Mouse (Mus musculus) intestine, embryonic 16.5 days (tissue): Measurements from ENCODE around the gene Me1. TPM values are rescaled to one million over a fixed set of nuclear protein-coding genes. Genes with fewer than 3 reads are reported as not detected.

Source experiments
- ATAC-seq: fragments of 200-750 bp; cut with Nextera tagmentation; 2 replicates; pipeline ENCODE4 v1.8.0; 2017; ENCODE audit warnings: moderate TSS enrichment, moderate library complexity
- H3K27ac ChIP-seq: fragments of 300-500 bp; sonication (generic); 2 replicates; pipeline ENCODE4 v1.5.1; 2014; ENCODE audit warnings: mild to moderate bottlenecking, low read length
- H3K27me3 ChIP-seq: fragments of 300-500 bp; sonication (generic); replicated peaks from 2 replicates; pipeline ENCODE4 v1.6.1; 2014; ENCODE audit warnings: low read length, control low read depth, mixed read lengths; ENCODE audit not compliant: control insufficient read depth, insufficient read depth
- H3K36me3 ChIP-seq: fragments of 300-500 bp; sonication (generic); 2 replicates; pipeline ENCODE4 v1.6.1; 2014; ENCODE audit warnings: low read length, control low read depth; ENCODE audit not compliant: control insufficient read depth, insufficient read depth
- H3K4me1 ChIP-seq: fragments of 300-500 bp; sonication (generic); 2 replicates; pipeline ENCODE4 v1.6.1; 2014; ENCODE audit warnings: low read length, control low read depth, mixed read lengths; ENCODE audit not compliant: control insufficient read depth, insufficient read depth
- H3K4me2 ChIP-seq: fragments of 300-500 bp; sonication (generic); 2 replicates; pipeline ENCODE4 v1.6.1; 2014; ENCODE audit warnings: low read depth, low read length, control low read depth
- H3K4me3 ChIP-seq: fragments of 300-500 bp; sonication (generic); 2 replicates; pipeline ENCODE4 v1.5.1; 2014; ENCODE audit warnings: mild to moderate bottlenecking, low read length
- H3K9ac ChIP-seq: fragments of 300-500 bp; sonication (generic); 2 replicates; pipeline ENCODE4 v1.6.1; 2014; ENCODE audit warnings: low read depth, low read length
- H3K9me3 ChIP-seq: fragments of 300-500 bp; sonication (generic); 2 replicates; pipeline ENCODE4 v1.6.1; 2016; ENCODE audit warnings: low read length, control low read depth; ENCODE audit not compliant: control insufficient read depth
- WGBS: fragments of 180-500 bp; shearing (Covaris S2); extraction: QIAGEN DNeasy Blood & Tissue Kit; methylation state at CpG from one replicate; pipeline ENCODE4 v1.1.7; 2014; 5-methylcytosine and 5-hydroxymethylcytosine counted together
- polyA plus RNA-seq: library from polyadenylated mRNA; unstranded; fragments of >200 nt; fragmentation: Nextera tagmentation; extraction: Ambion mirVana; gene quantifications from 2 replicates; pipeline ENCODE4 v1.2.1, GENCODE M21; 2015

The Me1 gene
- polyA plus RNA-seq, 1 experiment from 2014 or later = 23.5 TPM

- Histone ChIP-seq H3K9me3 (no peaks in the 10 kb centered on the region), H3K27ac (no peak overlapping the region), H3K36me3 (peaks cover 7% of the 10 kb centered on the region; the same call in 1 of the 2 replicates), H3K9ac (no peak overlapping the region), H3K4me2 (no peak overlapping the region), H3K4me1 (peaks cover 24% of the 10 kb centered on the region), H3K27me3 (no peaks in the 10 kb centered on the region), H3K4me3 (no peak overlapping the region)
- WGBS = 53% methylated on average over 3 of the region's 3 CpGs
- ATAC-seq = peak; percentile 18; the same call in 1 of the 2 replicates
Measured at GRCm38 (mm10) chr9:86569314-86569910, 126.3 kb downstream of the Me1 start.

GRCm38 (mm10) chr9:86560543-86560942, 135.2 kb downstream of the Me1 start:
- Histone ChIP-seq H3K9ac (no peak overlapping the region), H3K4me1 (no peaks in the 10 kb centered on the region), H3K27me3 (no peaks in the 10 kb centered on the region), H3K27ac (no peak overlapping the region), H3K9me3 (no peaks in the 10 kb centered on the region), H3K4me2 (no peak overlapping the region), H3K36me3 (peaks cover 18% of the 10 kb centered on the region), H3K4me3 (no peak overlapping the region)
- 89% methylated on average over 3 of the region's 3 CpGs for WGBS
- no peak for ATAC-seq

GRCm38 (mm10) chr9:86554641-86555040, 141.1 kb downstream of the Me1 start:
- no peak overlapping the region for H3K27ac ChIP-seq
- no peaks in the 10 kb centered on the region for H3K27me3 ChIP-seq
- H3K9ac ChIP-seq = no peak overlapping the region
- no peak for ATAC-seq
- 99% methylated on average over 4 of the region's 4 CpGs for WGBS
- no peak overlapping the region for H3K4me3 ChIP-seq
- H3K4me1 ChIP-seq = no peaks in the 10 kb centered on the region
- no peak overlapping the region for H3K4me2 ChIP-seq
- H3K9me3 ChIP-seq = no peaks in the 10 kb centered on the region
- peaks cover 12% of the 10 kb centered on the region; the same call in 1 of the 2 replicates for H3K36me3 ChIP-seq

- Histone ChIP-seq H3K9ac (no peak overlapping the region), H3K36me3 (peaks cover 12% of the 10 kb centered on the region), H3K4me1 (no peaks in the 10 kb centered on the region), H3K4me3 (no peak overlapping the region), H3K9me3 (no peaks in the 10 kb centered on the region), H3K27ac (no peak overlapping the region), H3K27me3 (no peaks in the 10 kb centered on the region), H3K4me2 (no peak overlapping the region)
- 80% methylated on average over 9 of the region's 9 CpGs for WGBS
- ATAC-seq = no peak
Measured at GRCm38 (mm10) chr9:86553886-86554285, 141.9 kb downstream of the Me1 start.

DNA sequence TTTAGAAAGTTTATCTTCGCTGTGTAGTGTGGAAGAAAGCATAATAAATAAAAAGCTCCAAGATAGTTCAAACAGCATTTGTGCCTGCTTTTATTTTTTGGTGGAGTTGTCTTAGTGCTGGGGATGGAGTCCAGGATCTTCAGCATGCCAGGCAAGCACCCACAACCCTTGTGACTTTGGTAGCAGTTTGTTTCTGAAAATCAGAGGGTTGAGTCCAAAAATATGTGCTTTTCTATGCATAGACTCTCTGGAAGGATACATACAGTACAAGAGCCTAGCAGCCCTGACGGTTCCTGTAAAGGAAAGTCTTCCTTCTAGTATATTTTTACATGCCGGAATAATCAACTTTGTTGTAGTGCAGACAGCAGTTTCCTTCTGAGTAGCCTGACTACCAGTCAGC, 145.0 kb downstream of the Me1 start:
- ATAC-seq = no peak
- H3K4me3 ChIP-seq = no peak overlapping the region
- 87% methylated on average over 3 of the region's 3 CpGs for WGBS
- peaks cover 7% of the 10 kb centered on the region for H3K36me3 ChIP-seq
- H3K9me3 ChIP-seq = no peaks in the 10 kb centered on the region
- H3K27ac ChIP-seq = no peak overlapping the region
- no peak overlapping the region for H3K4me2 ChIP-seq
- H3K9ac ChIP-seq = no peak overlapping the region
- H3K27me3 ChIP-seq = no peaks in the 10 kb centered on the region
- no peaks in the 10 kb centered on the region for H3K4me1 ChIP-seq

GRCm38 (mm10) chr9:86549637-86550162, 146.1 kb downstream of the Me1 start:
- Histone ChIP-seq H3K4me1 (no peaks in the 10 kb centered on the region), H3K4me2 (no peak overlapping the region), H3K9ac (no peak overlapping the region), H3K4me3 (no peak overlapping the region), H3K9me3 (no peaks in the 10 kb centered on the region), H3K27me3 (no peaks in the 10 kb centered on the region), H3K27ac (no peak overlapping the region), H3K36me3 (peaks cover 5% of the 10 kb centered on the region)
- no peak for ATAC-seq
- WGBS = 86% methylated on average over 5 of the region's 5 CpGs

DNA sequence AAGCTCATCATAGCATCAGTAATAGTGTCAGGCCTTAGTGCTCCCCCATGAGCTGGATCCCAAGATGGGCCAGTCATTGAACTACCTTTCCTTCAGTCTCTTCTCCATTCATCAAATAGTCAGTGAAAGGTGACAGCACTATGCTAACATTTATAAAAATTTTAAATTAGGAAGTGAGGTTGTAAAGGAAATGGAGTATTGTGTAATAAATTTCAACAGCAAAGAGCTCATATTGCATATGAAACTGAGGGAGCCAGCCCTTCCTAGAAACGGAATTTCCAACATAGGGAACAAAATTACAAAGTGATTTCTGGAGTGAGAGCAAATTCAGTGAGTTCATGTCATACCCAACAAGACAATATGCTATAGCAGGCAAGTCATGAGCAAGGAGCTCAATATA, 151.2 kb downstream of the Me1 start:
- Histone ChIP-seq H3K4me1 (no peaks in the 10 kb centered on the region), H3K9me3 (no peaks in the 10 kb centered on the region), H3K4me2 (no peak overlapping the region), H3K27me3 (no peaks in the 10 kb centered on the region), H3K27ac (no peak overlapping the region), H3K4me3 (no peak overlapping the region), H3K36me3 (peaks cover 4% of the 10 kb centered on the region; the same call in 1 of the 2 replicates), H3K9ac (no peak overlapping the region)
- ATAC-seq = no peak
- 66% methylated on average over 1 of the region's 1 CpGs for WGBS

DNA sequence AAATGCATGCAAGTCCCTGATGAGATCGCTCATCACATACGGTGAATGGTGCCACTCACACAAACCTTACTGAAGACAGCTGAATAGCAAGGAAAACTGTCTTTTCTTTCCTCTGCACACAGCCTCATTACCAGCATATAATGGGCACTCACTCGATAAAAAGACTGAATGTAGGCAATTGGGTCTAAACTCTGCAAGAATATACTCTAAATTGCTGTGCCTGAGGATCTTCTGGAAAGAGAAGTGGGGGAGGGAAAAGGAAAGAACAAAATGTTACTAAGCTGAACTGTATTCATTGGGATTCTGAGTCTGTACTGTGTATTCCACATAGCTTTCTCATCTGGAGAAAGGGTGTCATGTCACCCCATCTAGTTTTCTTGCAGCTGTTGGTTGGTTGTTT, 152.3 kb downstream of the Me1 start:
- Histone ChIP-seq H3K9me3 (no peaks in the 10 kb centered on the region), H3K4me1 (no peaks in the 10 kb centered on the region), H3K4me2 (no peak overlapping the region), H3K36me3 (no peaks in the 10 kb centered on the region), H3K27me3 (no peaks in the 10 kb centered on the region), H3K9ac (no peak overlapping the region), H3K27ac (no peak overlapping the region), H3K4me3 (no peak overlapping the region)
- ATAC-seq = no peak
- WGBS = 94% methylated on average over 3 of the region's 3 CpGs

- Histone ChIP-seq H3K36me3 (no peaks in the 10 kb centered on the region; the same call in 1 of the 2 replicates), H3K4me2 (no peak overlapping the region), H3K27me3 (no peaks in the 10 kb centered on the region), H3K4me3 (no peak overlapping the region), H3K27ac (no peak overlapping the region), H3K9ac (no peak overlapping the region), H3K9me3 (no peaks in the 10 kb centered on the region), H3K4me1 (no peaks in the 10 kb centered on the region)
- 73% methylated on average over 5 of the region's 5 CpGs for WGBS
- no peak for ATAC-seq
Measured at GRCm38 (mm10) chr9:86534071-86534470, 161.7 kb downstream of the Me1 start.
